Mouse (Mus musculus): ENCODE data around the gene Uap1l1.

DNA sequence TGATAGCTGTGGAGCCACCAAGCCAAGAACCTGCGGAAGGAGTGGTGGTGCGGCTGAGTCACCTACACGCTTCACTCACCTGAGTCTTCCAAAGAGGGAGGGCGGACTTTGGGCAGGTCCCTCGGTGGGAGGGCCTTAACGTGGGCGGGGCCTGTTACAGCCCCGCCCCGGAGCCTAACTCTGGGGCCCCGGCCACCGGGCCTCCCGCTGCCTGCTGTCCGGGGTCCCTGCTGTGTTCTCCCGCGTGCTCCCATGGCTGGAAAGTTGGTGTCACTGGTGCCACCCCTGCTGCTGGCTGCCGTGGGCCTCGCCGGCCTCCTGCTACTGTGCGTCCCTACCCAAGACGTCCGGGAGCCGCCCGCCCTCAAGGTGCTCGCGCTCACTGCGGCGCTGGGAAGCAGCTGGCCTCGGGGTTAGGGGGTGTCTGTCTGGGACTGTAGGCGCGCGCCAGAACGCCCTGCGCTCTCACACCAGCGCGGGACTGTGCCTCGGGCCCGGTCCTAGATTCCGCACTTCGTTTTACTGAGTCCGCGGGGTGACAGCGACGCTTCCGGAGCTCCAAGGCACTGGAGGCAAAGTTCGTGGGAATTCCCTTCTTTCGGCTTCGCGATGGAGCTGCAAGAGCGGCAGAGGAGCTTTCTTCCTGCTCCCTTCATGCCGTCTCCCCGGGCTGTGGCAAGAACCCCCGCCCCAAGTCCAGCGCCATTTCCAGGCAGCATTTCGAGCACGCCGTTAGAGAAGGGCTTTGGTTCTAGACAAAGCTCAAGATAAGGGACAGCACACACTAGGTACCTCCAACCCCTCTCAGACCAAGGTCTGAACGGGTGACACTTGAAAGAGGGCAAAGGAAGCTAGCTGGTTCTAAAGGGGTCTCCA is 30.5 kb upstream of the Uap1l1 start, which contains the start of gene Entpd2:
- 0 out of 2 replicates have a peak, but pooled peaks have one; percentile 6 for TF ChIP-seq CTCF (IDR thresholded peaks at IDR 0.05; ENCODE audit: insufficient read depth, low read length)
- 0 out of 2 replicates have a peak, but pooled peaks have one; percentile 12 for TF ChIP-seq POLR2A (IDR thresholded peaks at IDR 0.05; ENCODE audit: borderline replicate concordance, extremely low read depth, low read depth, low read length)
